In the genomic region with DNA sequence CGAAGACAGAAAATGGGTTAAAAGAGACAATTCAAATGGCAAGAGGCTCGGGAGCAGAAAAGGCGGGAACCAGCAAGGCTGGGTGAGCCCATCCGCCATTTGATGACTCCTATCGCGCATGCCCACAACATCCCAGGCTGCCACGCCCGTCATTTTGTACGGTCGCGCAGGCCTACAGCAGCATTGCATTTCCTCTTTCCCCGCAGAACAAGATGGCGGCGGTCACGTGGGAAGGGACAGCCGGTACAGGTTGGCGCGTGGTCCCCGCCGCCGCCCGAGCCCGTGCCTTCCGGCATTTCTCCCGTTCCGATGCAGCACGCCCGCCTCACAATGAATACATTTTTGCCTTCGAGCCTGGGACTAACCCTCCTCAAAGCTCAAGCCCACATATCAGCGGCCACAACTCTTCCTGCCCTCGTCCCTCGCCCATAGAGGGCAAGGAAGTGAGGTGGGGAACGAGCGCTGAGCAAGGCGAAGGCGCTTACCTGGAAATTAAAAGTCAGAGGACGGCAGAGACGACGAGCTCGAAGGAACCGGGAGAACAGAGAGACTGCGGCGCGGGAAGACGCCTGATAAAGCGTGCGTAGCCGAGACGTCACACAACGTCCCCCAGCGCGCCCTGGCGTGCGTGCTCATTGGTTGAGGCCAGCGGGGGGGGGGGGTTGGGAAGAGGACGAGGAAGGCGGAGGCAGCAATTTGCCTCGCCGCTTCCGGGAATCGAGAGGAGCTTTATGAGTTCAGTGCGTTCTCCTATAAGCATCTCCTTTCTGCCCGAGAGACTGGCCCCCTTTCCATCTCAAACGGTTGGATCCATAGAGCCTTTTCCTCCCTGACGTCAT, we compare ENCODE assay signal across 8 mouse cellular contexts. TPM values are rescaled to one million over a fixed set of nuclear protein-coding genes. Genes with fewer than 3 reads are reported as not detected.
DNase-seq lines count a peak whose midpoint lies in the region; ATAC-seq lines count a peak whose summit lies in the region.

A gene (minus strand): TSS at position 728 of the 839 bp plus-strand sequence.

- peak; percentile 91 for DNase-seq in adipocyte (ENCODE audit: low spot score)
- DNase-seq in embryo, embryonic 10 days (ENCODE audit: low spot score) = peak; percentile 93
- peak; percentile 86 for DNase-seq in gastrocnemius, postnatal 14 days
- peak; percentile 85 to 92 for DNase-seq in left cerebral cortex, postnatal 10 days (ENCODE audit: extremely low spot score in 1 of 2, low spot score in 2 of 2)
- peak; percentile 84 for DNase-seq in right cerebral cortex, postnatal 25 days
- DNase-seq in urinary bladder, postnatal 4 days (ENCODE audit: low spot score in 2 of 2) = peak; percentile 76 to 87

- ATAC-seq in inflammation-experienced regulatory T-cells, adult 6 months = peak; percentile 84
- peak; percentile 80 for ATAC-seq in megakaryocyte-erythroid progenitor cell, adult 5-6 weeks (replicated peaks; ENCODE audit: low FRiP score, low TSS enrichment, poor library complexity, severe bottlenecking)

- intact Hi-C loops in gastrocnemius, postnatal 14 days (cut with DNase I; ENCODE audit: low total_unique reads) = no loop called here
- intact Hi-C loops in left cerebral cortex, postnatal 10 days (cut with DNase I) = no loop called here

RNA-seq across cellular contexts. Expression of the gene that starts here (rescaled TPM):
- 100 to 1,000 TPM; 179 to 195 TPM for total RNA-seq in gastrocnemius, postnatal 14 days (2021)
- 100 to 1,000 TPM; 601 to 807 (median 769) TPM for polyA plus RNA-seq in inflammation-experienced regulatory T-cells, adult 6 months (2017; shearing (Covaris generic))
- 100 to 1,000 TPM; 268 to 306 TPM for total RNA-seq in left cerebral cortex, postnatal 10 days (2021)
- 798 and 978 TPM in 2 replicates for total RNA-seq in megakaryocyte-erythroid progenitor cell, adult 5-6 weeks (2014; fragmentation: Nextera tagmentation)
- total RNA-seq in megakaryocyte-erythroid progenitor cell, adult 5-6 weeks (2017) = 1,469 and 1,492 TPM in 2 replicates

Comparison
In these comparisons a context has a peak if more than half of its experiments do, and no peak if none do; other contexts are left out.
1. Peak in every context shown above with its lines: DNase-seq and ATAC-seq.